Mouse (Mus musculus) neutrophil, adult 65 days (primary cell): ENCODE measurements around the gene Xiap. TPM values are rescaled to one million over a fixed set of nuclear protein-coding genes. Genes with fewer than 3 reads are reported as not detected.

Experiments
- total RNA-seq: library from RNA; stranded (reverse); gene quantifications from 2 replicates; pipeline ENCODE4 v1.2.4, GENCODE M21; 2023

Gene Xiap
- total RNA-seq = 42.1 and 56.8 TPM in 2 replicates

GRCm38 (mm10) chrX:42059282-42060068 is at the start of gene Xiap:
Xiap (plus strand) TSS chrX:42059679.

GRCm38 (mm10) chrX:42148788-42149556 is 89.5 kb downstream of the Xiap start, which contains the start of gene Stag2:
Stag2 (plus strand) TSS chrX:42149317.

Other genes starting within 250 kb of the Xiap start
- 48.8 and 62.0 TPM in 2 replicates for gene Thoc2, start 139.0 kb upstream of the Xiap start, total RNA-seq
- 143 and 149 TPM in 2 replicates for gene Stag2, start 89.6 kb downstream of the Xiap start, total RNA-seq